Mouse (Mus musculus) monocyte, adult 5-6 weeks (primary cell): ENCODE results near the gene Snrnp35. TPM values are rescaled to one million over a fixed set of nuclear protein-coding genes. Genes with fewer than 3 reads are reported as not detected.

Source experiments
- ATAC-seq: fragments of 153-309, 156-312 bp; replicated peaks from 2 replicates; pipeline ENCODE4 v1.8.0; 2017; ENCODE audit warnings: mild to moderate bottlenecking; ENCODE audit not compliant: low TSS enrichment, insufficient number of reproducible peaks, severe bottlenecking, poor library complexity, low FRiP score
- total RNA-seq: library from RNA; stranded (forward); fragments of 200-1000, 200-491, 200-594 nt; gene quantifications from 3 replicates; pipeline ENCODE4 v1.2.3, GENCODE M21; 2017

Snrnp35 gene
- total RNA-seq, 1 experiment from 2014 or later, result 12.5 TPM

GRCm38 (mm10) chr5:124529191-124529651 is 46.3 kb downstream of the Snrnp35 start:
- no peak for ATAC-seq

GRCm38 (mm10) chr5:124529697-124530096 is 46.8 kb downstream of the Snrnp35 start:
- no peak for ATAC-seq

DNA sequence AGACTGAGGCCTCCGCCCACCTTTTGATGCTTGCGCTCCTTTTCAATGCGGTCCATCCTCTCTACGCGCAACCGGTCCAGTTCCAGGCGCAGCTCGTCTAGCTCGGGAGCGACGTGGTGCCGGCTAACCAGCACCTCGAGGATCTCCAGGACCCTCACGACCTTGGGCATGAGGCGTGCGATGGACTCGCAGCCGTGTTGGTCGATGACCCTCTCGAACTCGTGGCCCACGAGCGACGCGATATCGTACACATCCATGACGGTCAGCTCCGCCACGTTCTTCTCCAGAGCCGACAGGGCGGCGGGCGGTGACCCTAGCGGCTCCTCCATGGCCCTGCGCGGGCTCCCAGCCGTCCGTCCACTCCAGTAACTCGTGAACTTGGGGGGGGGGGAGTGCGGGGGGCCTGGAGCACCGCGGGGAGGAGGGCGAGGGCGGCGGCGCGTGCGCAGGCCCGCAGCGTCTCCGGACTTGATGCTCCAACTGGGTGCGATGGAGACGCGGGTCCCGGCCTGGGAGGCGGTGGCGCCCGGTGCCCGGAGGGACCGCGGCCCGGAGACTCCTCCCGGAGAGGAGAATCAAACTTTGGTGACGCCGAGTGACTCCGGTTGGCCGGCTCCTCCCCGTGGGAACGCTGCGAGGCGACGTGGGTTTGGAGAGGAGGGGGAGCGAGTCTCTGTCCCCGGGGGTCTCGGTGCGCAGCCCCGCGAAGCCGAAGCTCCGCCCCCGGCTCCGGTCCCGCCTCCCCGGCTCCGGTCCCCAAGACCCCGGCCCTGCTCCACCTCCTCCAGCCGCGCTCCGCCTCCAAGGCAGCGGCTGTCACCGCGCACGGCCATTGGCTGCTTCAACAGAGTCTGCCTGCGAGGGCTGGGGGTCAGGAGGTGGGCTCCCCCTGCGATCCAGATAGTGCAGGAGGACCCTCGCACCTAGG is 48.0 kb downstream of the Snrnp35 start, which contains the start of gene Rilpl1:
TSS of gene Rilpl1 (minus strand) at position 737 of the 928 bp plus-strand sequence.
- ATAC-seq, result no peak

GRCm38 (mm10) chr5:124531583-124531930 is 48.6 kb downstream of the Snrnp35 start:
- no peak for ATAC-seq

- ATAC-seq, result no peak
Measured at GRCm38 (mm10) chr5:124532451-124532850, 49.5 kb downstream of the Snrnp35 start.

GRCm38 (mm10) chr5:124535016-124535415 is 52.1 kb downstream of the Snrnp35 start:
- no peak for ATAC-seq

DNA sequence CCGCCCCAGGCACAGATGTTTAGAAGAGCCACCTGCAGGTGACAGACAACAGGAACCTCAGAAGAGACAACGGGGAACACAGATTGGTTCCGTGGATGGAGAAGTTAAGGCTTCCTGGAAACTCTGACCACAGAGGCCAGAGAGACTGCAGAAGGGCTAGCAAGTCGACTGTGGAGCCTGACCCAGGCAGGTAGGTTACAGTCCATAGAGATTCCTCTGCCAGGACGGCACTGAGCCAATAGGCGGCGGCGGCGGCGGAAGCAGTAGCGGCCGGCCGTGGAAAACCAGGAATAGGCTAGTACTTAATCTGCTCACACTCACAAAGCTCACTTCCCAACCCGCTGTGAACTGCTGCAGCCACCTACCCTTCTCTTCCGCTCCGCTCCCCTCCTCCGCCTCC is 53.8 kb downstream of the Snrnp35 start:
- ATAC-seq, result no peak

DNA sequence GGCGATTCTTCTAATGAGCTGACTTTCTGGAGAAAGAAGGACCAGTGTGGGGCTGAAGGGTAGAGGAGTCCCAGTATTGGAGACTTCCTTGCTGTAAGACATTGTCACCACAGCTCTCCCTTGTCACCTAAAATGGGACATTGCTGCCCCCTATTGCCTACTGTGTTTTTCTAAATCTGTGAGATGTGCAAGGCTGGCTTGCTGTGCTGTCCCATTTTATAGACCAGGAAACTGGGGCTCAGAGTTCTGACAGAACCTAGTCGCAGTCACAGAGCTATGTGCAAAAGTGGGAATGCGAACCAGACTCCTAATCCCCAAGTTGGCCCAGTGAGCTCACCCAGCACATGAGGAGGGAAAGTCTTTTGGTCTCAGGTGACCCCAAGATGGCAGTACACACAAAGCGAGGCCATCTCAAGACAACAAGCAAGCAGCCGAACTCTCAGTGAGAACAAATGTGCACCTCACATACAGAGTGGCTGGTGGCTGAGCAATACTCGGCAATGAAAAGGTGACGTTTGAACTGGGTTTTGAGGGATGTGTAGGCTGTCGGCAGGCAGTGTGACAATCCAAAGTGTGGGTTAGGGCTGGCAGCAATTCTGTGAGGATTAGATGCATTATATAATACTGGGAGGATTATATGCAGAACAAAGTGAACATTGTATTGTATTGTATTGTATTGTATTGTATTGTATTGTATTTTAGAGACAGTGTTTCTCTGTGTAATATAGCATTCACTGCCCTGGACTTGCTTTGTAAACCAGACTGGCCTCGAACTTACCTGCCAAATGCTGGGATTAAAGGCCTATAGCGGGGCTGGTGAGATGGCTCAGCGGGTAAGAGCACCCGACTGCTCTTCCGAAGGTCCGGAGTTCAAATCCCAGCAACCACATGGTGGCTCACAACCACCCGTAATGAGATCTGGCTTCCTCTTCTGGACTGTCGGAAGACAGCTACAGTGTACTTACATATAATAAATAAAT is 56.2 kb downstream of the Snrnp35 start:
- peak; percentile 49 for ATAC-seq

- ATAC-seq, result no peak
Measured at GRCm38 (mm10) chr5:124539905-124540304, 57.0 kb downstream of the Snrnp35 start.

DNA sequence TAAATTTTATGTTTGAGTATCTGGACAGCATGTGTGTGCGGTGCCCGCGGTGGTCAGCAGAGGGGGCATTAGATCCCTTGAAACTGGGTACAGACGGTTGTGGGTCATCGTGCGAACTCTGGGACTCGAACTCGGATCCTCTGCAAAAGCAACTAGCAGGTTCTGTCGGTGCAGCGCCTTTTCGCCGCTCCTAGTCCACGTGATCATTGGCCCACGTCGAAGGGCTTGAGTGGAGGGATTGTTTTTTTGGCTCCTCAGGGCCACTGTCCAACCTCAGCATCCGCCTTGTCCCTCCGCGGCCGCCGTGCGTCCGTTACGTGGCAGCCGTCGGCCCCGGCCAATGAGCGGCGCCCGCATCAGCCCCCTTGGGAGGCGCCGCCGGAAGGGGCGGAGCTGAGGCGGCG is 57.5 kb downstream of the Snrnp35 start, which contains the start of gene Tmed2:
TSS of gene Tmed2 (plus strand) at position 313 of the 404 bp plus-strand sequence.
- peak; percentile 95 for ATAC-seq

Other genes starting within 250 kb of the Snrnp35 start
- 1.1 to 2.8 TPM (median 1.3 TPM) in 3 replicates for gene Pitpnm2, start 233.4 kb upstream of the Snrnp35 start, total RNA-seq
- gene Mphosph9, start 155.2 kb upstream of the Snrnp35 start, total RNA-seq, result 8.3 to 21.1 TPM (median 12.8 TPM) in 3 replicates
- gene 2810006K23Rik, start 155.0 kb upstream of the Snrnp35 start, total RNA-seq, result 4.0 to 18.6 TPM (median 6.7 TPM) in 3 replicates
- 91.4 to 168 TPM (median 101 TPM) in 3 replicates for gene Cdk2ap1, start 120.1 kb upstream of the Snrnp35 start, total RNA-seq
- 178 to 275 TPM (median 193 TPM) in 3 replicates for gene Sbno1, start 57.1 kb upstream of the Snrnp35 start, total RNA-seq
- gene Kmt5a, start 43.2 kb upstream of the Snrnp35 start, total RNA-seq, result 78.3 to 109 TPM (median 102 TPM) in 3 replicates
- gene Rilpl2, start 4.8 kb upstream of the Snrnp35 start, total RNA-seq, result 47.8 to 86.1 TPM (median 71.4 TPM) in 3 replicates
- gene Rilpl1, start 48.3 kb downstream of the Snrnp35 start, total RNA-seq, result 1.4 to 3.0 TPM in 2 of 3 replicates, not detected in the other
- 574 to 1,047 TPM (median 1,041 TPM) in 3 replicates for gene Tmed2, start 57.6 kb downstream of the Snrnp35 start, total RNA-seq
- gene Ddx55, start 69.7 kb downstream of the Snrnp35 start, total RNA-seq, result 23.3 to 32.0 TPM (median 28.7 TPM) in 3 replicates
- gene Eif2b1, start 96.0 kb downstream of the Snrnp35 start, total RNA-seq, result 21.2 to 26.1 TPM (median 23.4 TPM) in 3 replicates
- 12.7 to 25.2 TPM (median 15.0 TPM) in 3 replicates for gene Gtf2h3, start 96.0 kb downstream of the Snrnp35 start, total RNA-seq
- gene Atp6v0a2, start 145.4 kb downstream of the Snrnp35 start, total RNA-seq, result 26.6 to 55.9 TPM (median 27.8 TPM) in 3 replicates
- not detected in 3 replicates for gene Dnah10, start 242.0 kb downstream of the Snrnp35 start, total RNA-seq